16 mouse cellular contexts compared by ENCODE assay signal in the genomic region with DNA sequence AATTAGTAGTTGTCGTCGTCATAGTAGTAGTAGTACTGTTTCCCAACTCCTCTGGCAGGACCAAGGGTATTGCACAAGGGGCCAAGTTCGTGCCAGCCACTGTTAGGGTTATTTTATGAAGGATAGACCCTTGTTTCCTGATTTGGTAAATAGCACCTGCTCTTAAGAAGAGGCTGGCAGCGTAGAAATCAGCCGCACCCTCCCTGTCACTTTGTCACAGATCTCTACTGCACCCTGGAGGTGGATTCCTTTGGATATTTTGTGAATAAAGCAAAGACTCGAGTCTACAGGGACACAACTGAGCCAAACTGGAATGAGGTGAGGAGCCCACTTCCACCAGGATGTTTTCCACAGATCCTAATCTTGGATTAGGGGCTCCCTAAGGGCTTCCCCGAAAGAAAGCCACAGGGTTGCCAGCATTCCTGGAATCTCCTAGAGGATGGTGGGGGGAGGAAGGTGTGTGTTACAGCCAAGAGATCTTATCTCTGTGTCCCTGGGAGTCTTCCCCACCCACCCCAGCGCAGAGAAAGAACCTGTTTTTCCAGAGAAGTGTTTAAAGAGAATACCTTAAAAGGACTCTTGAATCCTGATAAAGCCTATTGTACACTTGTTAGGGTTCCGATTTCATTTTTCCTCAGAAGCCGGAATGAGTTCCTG. TPM values are rescaled to one million over a fixed set of nuclear protein-coding genes. Genes with fewer than 3 reads are reported as not detected.
DNase-seq lines count a peak whose midpoint lies in the region; ATAC-seq and TF ChIP-seq lines count a peak whose summit lies in the region.
"Had no signal": no experiment of that assay in that cellular context is flagged by ENCODE, and none has a peak within 500 bp of the region (broad histone marks: within the 10 kb centered on the region; RNA-seq: fewer than 3 reads in every experiment).

No protein-coding gene starts in this region.

- WGBS in forebrain, postnatal 0 days: 72% methylated on average over 10 of the region's 10 CpGs
- WGBS in forebrain, embryonic 10.5 days: 74% methylated on average over 10 of the region's 10 CpGs
- WGBS in midbrain, postnatal 0 days: 71% methylated on average over 10 of the region's 10 CpGs
- WGBS in midbrain, embryonic 14.5 days: 77% methylated on average over 10 of the region's 10 CpGs
- WGBS in lung, adult 2 months: 40% methylated on average over 10 of the region's 10 CpGs
- 44% methylated on average over 10 of the region's 10 CpGs for WGBS in stomach, postnatal 0 days
- WGBS in hindbrain, embryonic 16.5 days: 84% methylated on average over 10 of the region's 10 CpGs

- TF ChIP-seq POLR2A in lung, adult 2 months (IDR thresholded peaks at IDR 0.05; ENCODE audit: borderline replicate concordance, extremely low read depth, low read depth, low read length): no peak

- H3K9me3 ChIP-seq in forebrain, postnatal 0 days (ENCODE audit: low read length): no peaks in the 10 kb centered on the region
- H3K9me3 ChIP-seq in forebrain, embryonic 10.5 days: no peaks in the 10 kb centered on the region
- H3K9me3 ChIP-seq in midbrain, postnatal 0 days (ENCODE audit: low read length): no peaks in the 10 kb centered on the region
- H3K9me3 ChIP-seq in midbrain, embryonic 14.5 days (ENCODE audit: control insufficient read depth, low read length): no peaks in the 10 kb centered on the region
- no peaks in the 10 kb centered on the region for H3K9me3 ChIP-seq in stomach, postnatal 0 days (ENCODE audit: control insufficient read depth, low read length)
- no peaks in the 10 kb centered on the region for H3K9me3 ChIP-seq in hindbrain, embryonic 16.5 days (ENCODE audit: control insufficient read depth, low read length)
- H3K9me3 ChIP-seq: neural tube, embryonic 12.5 days had no signal

- no peak overlapping the region for H3K4me2 ChIP-seq in forebrain, postnatal 0 days (ENCODE audit: low read depth)
- no peak overlapping the region for H3K4me2 ChIP-seq in midbrain, postnatal 0 days (ENCODE audit: low read depth, low read length, poor library complexity, severe bottlenecking)
- no peak overlapping the region for H3K4me2 ChIP-seq in midbrain, embryonic 14.5 days (ENCODE audit: low read length)
- H3K4me2 ChIP-seq in stomach, postnatal 0 days (replicated peaks; ENCODE audit: low read depth): no peak overlapping the region
- no peak overlapping the region for H3K4me2 ChIP-seq in hindbrain, embryonic 16.5 days (ENCODE audit: low read length)
- H3K4me2 ChIP-seq: neural tube, embryonic 12.5 days had no signal

- peak; percentile 20; the same call in 1 of the 2 replicates for TF ChIP-seq CTCF in forebrain, postnatal 0 days (IDR thresholded peaks at IDR 0.05; ENCODE audit: low read depth)
- peak; percentile 51 for TF ChIP-seq CTCF in midbrain, postnatal 0 days (IDR thresholded peaks at IDR 0.05)
- TF ChIP-seq CTCF in lung, adult 2 months (IDR thresholded peaks at IDR 0.05; ENCODE audit: insufficient read depth, low read length): peak; percentile 7; the same call in 1 of the 2 replicates
- peak; percentile 56 for TF ChIP-seq CTCF in stomach, postnatal 0 days (IDR thresholded peaks at IDR 0.05; ENCODE audit: low read depth)

- H3K36me3 ChIP-seq in forebrain, postnatal 0 days (ENCODE audit: insufficient read depth): peaks cover 78% of the 10 kb centered on the region
- peaks cover 96% of the 10 kb centered on the region for H3K36me3 ChIP-seq in forebrain, embryonic 10.5 days (replicated peaks)
- H3K36me3 ChIP-seq in midbrain, postnatal 0 days (ENCODE audit: insufficient read depth, low read length): peaks cover 68% of the 10 kb centered on the region
- H3K36me3 ChIP-seq in midbrain, embryonic 14.5 days (ENCODE audit: control insufficient read depth, insufficient read depth, low read length): peaks cover 94% of the 10 kb centered on the region
- peaks cover 6% of the 10 kb centered on the region; the same call in 1 of the 2 replicates for H3K36me3 ChIP-seq in stomach, postnatal 0 days (ENCODE audit: control insufficient read depth, insufficient read depth, low read length)
- peaks cover 28% of the 10 kb centered on the region for H3K36me3 ChIP-seq in hindbrain, embryonic 16.5 days (ENCODE audit: control insufficient read depth, insufficient read depth, low read length)

- no peak for ATAC-seq in forebrain, postnatal 0 days
- no peak for ATAC-seq in midbrain, postnatal 0 days (ENCODE audit: low FRiP score)
- ATAC-seq in midbrain, embryonic 14.5 days (ENCODE audit: low FRiP score, low TSS enrichment): no peak
- no peak for ATAC-seq in stomach, postnatal 0 days (ENCODE audit: low FRiP score, low TSS enrichment)
- no peak for ATAC-seq in erythroid progenitor cell, adult 5-6 weeks (replicated peaks; ENCODE audit: low FRiP score, poor library complexity, severe bottlenecking)
- ATAC-seq in hindbrain, embryonic 16.5 days: no peak
- ATAC-seq: forebrain, embryonic 14.5 days had no signal

- no peak for TF ChIP-seq EP300 in stomach, postnatal 0 days (optimal IDR thresholded peaks at IDR 0.05)

- DNase-seq in forebrain, postnatal 0 days: peak; percentile 25
- no peak for DNase-seq in forebrain, embryonic 10.5 days (ENCODE audit: extremely low spot score, low spot score)
- DNase-seq in midbrain, postnatal 0 days (ENCODE audit: low spot score): no peak
- no peak for DNase-seq in midbrain, embryonic 14.5 days
- peak; percentile 57 for DNase-seq in lung, adult 2 months
- no peak for DNase-seq in stomach, postnatal 0 days (ENCODE audit: low spot score)
- DNase-seq: cerebellum, adult 11-12 months; gastrocnemius, postnatal 14 days; kidney, adult 9 months; layer of hippocampus, postnatal 36 days; liver; thymus, postnatal 14 days had no signal

- H3K27ac ChIP-seq in forebrain, postnatal 0 days (ENCODE audit: low read depth, low read length): no peak overlapping the region
- no peak overlapping the region for H3K27ac ChIP-seq in forebrain, embryonic 10.5 days
- H3K27ac ChIP-seq in midbrain, postnatal 0 days (ENCODE audit: low read depth, low read length): no peak overlapping the region
- H3K27ac ChIP-seq in midbrain, embryonic 14.5 days (replicated peaks; ENCODE audit: low read depth, low read length): no peak overlapping the region
- H3K27ac ChIP-seq in stomach, postnatal 0 days (replicated peaks): no peak overlapping the region
- no peak overlapping the region for H3K27ac ChIP-seq in hindbrain, embryonic 16.5 days (ENCODE audit: low read depth, low read length)
- H3K27ac ChIP-seq: neural tube, embryonic 12.5 days had no signal

- H3K27me3 ChIP-seq in forebrain, postnatal 0 days (ENCODE audit: insufficient read depth, low read length): no peaks in the 10 kb centered on the region
- no peaks in the 10 kb centered on the region for H3K27me3 ChIP-seq in forebrain, embryonic 10.5 days (ENCODE audit: poor library complexity, severe bottlenecking)
- no peaks in the 10 kb centered on the region for H3K27me3 ChIP-seq in midbrain, postnatal 0 days (ENCODE audit: insufficient read depth, low read length)
- no peaks in the 10 kb centered on the region for H3K27me3 ChIP-seq in midbrain, embryonic 14.5 days (ENCODE audit: control insufficient read depth, insufficient read depth, low read length)
- no peaks in the 10 kb centered on the region for H3K27me3 ChIP-seq in stomach, postnatal 0 days (ENCODE audit: control insufficient read depth, insufficient read depth, low read length)
- no peaks in the 10 kb centered on the region for H3K27me3 ChIP-seq in hindbrain, embryonic 16.5 days (replicated peaks; ENCODE audit: control insufficient read depth, insufficient read depth, low read length)
- H3K27me3 ChIP-seq: neural tube, embryonic 12.5 days had no signal

- no peak overlapping the region for H3K9ac ChIP-seq in forebrain, postnatal 0 days
- H3K9ac ChIP-seq in midbrain, postnatal 0 days (replicated peaks; ENCODE audit: low read length, poor library complexity, severe bottlenecking): no peak overlapping the region
- H3K9ac ChIP-seq in midbrain, embryonic 14.5 days (replicated peaks; ENCODE audit: low read length): no peak overlapping the region
- H3K9ac ChIP-seq in stomach, postnatal 0 days (ENCODE audit: low read length): no peak overlapping the region
- H3K9ac ChIP-seq in hindbrain, embryonic 16.5 days (ENCODE audit: low read depth, low read length): no peak overlapping the region
- H3K9ac ChIP-seq: neural tube, embryonic 12.5 days had no signal

- no peaks in the 10 kb centered on the region for H3K4me1 ChIP-seq in forebrain, postnatal 0 days (ENCODE audit: insufficient read depth)
- no peaks in the 10 kb centered on the region for H3K4me1 ChIP-seq in forebrain, embryonic 10.5 days
- no peaks in the 10 kb centered on the region for H3K4me1 ChIP-seq in midbrain, postnatal 0 days (ENCODE audit: insufficient read depth, low read length)
- no peaks in the 10 kb centered on the region for H3K4me1 ChIP-seq in midbrain, embryonic 14.5 days (ENCODE audit: control insufficient read depth, insufficient read depth, low read length)
- peaks cover 12% of the 10 kb centered on the region for H3K4me1 ChIP-seq in lung, adult 2 months (ENCODE audit: control insufficient read depth, insufficient read depth, low read length)
- no peaks in the 10 kb centered on the region for H3K4me1 ChIP-seq in stomach, postnatal 0 days (replicated peaks; ENCODE audit: control insufficient read depth, insufficient read depth)
- H3K4me1 ChIP-seq in hindbrain, embryonic 16.5 days (ENCODE audit: control insufficient read depth, insufficient read depth, low read depth, low read length): no peaks in the 10 kb centered on the region
- H3K4me1 ChIP-seq: neural tube, embryonic 12.5 days had no signal

- H3K4me3 ChIP-seq in forebrain, postnatal 0 days (ENCODE audit: low read depth, low read length): no peak overlapping the region
- H3K4me3 ChIP-seq in forebrain, embryonic 10.5 days: no peak overlapping the region
- no peak overlapping the region for H3K4me3 ChIP-seq in midbrain, postnatal 0 days (ENCODE audit: low read depth, low read length)
- no peak overlapping the region for H3K4me3 ChIP-seq in midbrain, embryonic 14.5 days (replicated peaks; ENCODE audit: low read depth, low read length)
- H3K4me3 ChIP-seq in lung, adult 2 months (replicated peaks; ENCODE audit: extremely low read depth, low read depth, low read length): no peak overlapping the region
- H3K4me3 ChIP-seq in stomach, postnatal 0 days (ENCODE audit: low read depth, low read length): no peak overlapping the region
- H3K4me3 ChIP-seq in hindbrain, embryonic 16.5 days (ENCODE audit: low read length): no peak overlapping the region
- H3K4me3 ChIP-seq: neural tube, embryonic 12.5 days had no signal

RNA-seq across cellular contexts. Expression of a gene that starts 45.9 kb away (rescaled TPM):
- 46.1 and 64.5 TPM in 2 replicates for total RNA-seq in forebrain, postnatal 0 days (2014; rRNA removed)
- polyA plus RNA-seq in forebrain, postnatal 0 days (2015; fragmentation: Nextera tagmentation; extraction: Ambion mirVana): 16.2 and 21.4 TPM in 2 replicates
- 34.2 and 36.5 TPM in 2 replicates for polyA plus RNA-seq in forebrain, embryonic 10.5 days (2016; fragmentation: Nextera tagmentation; extraction: Ambion mirVana)
- total RNA-seq in midbrain, postnatal 0 days (2014; rRNA removed): 37.5 and 52.8 TPM in 2 replicates
- polyA plus RNA-seq in midbrain, postnatal 0 days (2015; fragmentation: Nextera tagmentation; extraction: Ambion mirVana): 21.1 and 23.6 TPM in 2 replicates
- polyA plus RNA-seq in midbrain, embryonic 14.5 days (2014; fragmentation: Nextera tagmentation; extraction: Ambion mirVana): 25.4 and 30.9 TPM in 2 replicates
- polyA plus RNA-seq in lung, adult 2 months (2012; rRNA removed): 60.8 and 73.3 TPM in 2 replicates
- polyA plus RNA-seq in stomach, postnatal 0 days (2015; fragmentation: Nextera tagmentation; extraction: Ambion mirVana): 9.2 and 9.4 TPM in 2 replicates
- total RNA-seq in erythroid progenitor cell, adult 5-6 weeks (2015; ENCODE audit: low replicate concordance): 15.5 and 16.6 TPM in 2 replicates
- 23.7 and 24.5 TPM in 2 replicates for total RNA-seq in erythroid progenitor cell, adult 5-6 weeks (2017; ENCODE audit: low replicate concordance)
- 24.7 and 29.6 TPM in 2 replicates for polyA plus RNA-seq in hindbrain, embryonic 16.5 days (2015; fragmentation: Nextera tagmentation; extraction: Ambion mirVana)

Comparison
In these comparisons a context has a peak if more than half of its experiments do, and no peak if none do; other contexts are left out.
1. DNase-seq: peak in forebrain, postnatal 0 days (single experiment) and lung, adult 2 months (single experiment); none in forebrain, embryonic 10.5 days (single experiment), midbrain, postnatal 0 days (single experiment), midbrain, embryonic 14.5 days (single experiment) and stomach, postnatal 0 days (single experiment).
2. Peak in every context shown above with its lines, with median percentiles within 50 percentile points of each other: CTCF ChIP-seq.